Mouse (Mus musculus) testis, adult 2 months (tissue): Measurements from ENCODE around the gene Pex26. TPM values are rescaled to one million over a fixed set of nuclear protein-coding genes. Genes with fewer than 3 reads are reported as not detected.

Source experiments
- H3K27ac ChIP-seq: fragments of 200-500 bp; 2 replicates; pipeline ENCODE4 v1.5.1; 2012; ENCODE audit warnings: low read depth, low read length; ENCODE audit not compliant: control insufficient read depth, insufficient read depth
- H3K27me3 ChIP-seq: fragments of 200-500 bp; 2 replicates; pipeline ENCODE4 v1.6.1; 2012; ENCODE audit warnings: mild to moderate bottlenecking, low read length, moderate library complexity; ENCODE audit not compliant: control insufficient read depth, insufficient read depth
- H3K36me3 ChIP-seq: fragments of 200-500 bp; 2 replicates; pipeline ENCODE4 v1.6.1; 2012; ENCODE audit warnings: mild to moderate bottlenecking, low read length; ENCODE audit not compliant: control insufficient read depth, insufficient read depth
- H3K4me1 ChIP-seq: fragments of 200-500 bp; 2 replicates; pipeline ENCODE4 v1.6.1; 2012; ENCODE audit warnings: low read length; ENCODE audit not compliant: control insufficient read depth, insufficient read depth
- H3K4me3 ChIP-seq: fragments of 200-500 bp; 2 replicates; pipeline ENCODE4 v1.5.1; 2012; ENCODE audit warnings: low read depth, mild to moderate bottlenecking, low read length, moderate library complexity, mixed read lengths; ENCODE audit not compliant: control insufficient read depth
- CTCF ChIP-seq: fragments of 200-500 bp; IDR thresholded peaks from 2 replicates; pipeline ENCODE4 v1.5.1; 2012; ENCODE audit warnings: low read depth, mild to moderate bottlenecking, inconsistent platforms, low read length, moderate library complexity; ENCODE audit not compliant: control insufficient read depth, insufficient read depth, insufficient replicate concordance
- POLR2A ChIP-seq: fragments of 200-500 bp; IDR thresholded peaks from 2 replicates; pipeline ENCODE4 v1.6.1; 2012; ENCODE audit warnings: low read depth, mild to moderate bottlenecking, inconsistent platforms, low read length, moderate library complexity; ENCODE audit not compliant: control insufficient read depth
- polyA plus RNA-seq: library from polyadenylated mRNA; depleted of rRNA; stranded (reverse); fragments of >200 nt; gene quantifications from 2 replicates; pipeline ENCODE4 v1.2.3, GENCODE M21; 2012

The Pex26 gene
- polyA plus RNA-seq, 1 experiment: 8.7 TPM

DNA sequence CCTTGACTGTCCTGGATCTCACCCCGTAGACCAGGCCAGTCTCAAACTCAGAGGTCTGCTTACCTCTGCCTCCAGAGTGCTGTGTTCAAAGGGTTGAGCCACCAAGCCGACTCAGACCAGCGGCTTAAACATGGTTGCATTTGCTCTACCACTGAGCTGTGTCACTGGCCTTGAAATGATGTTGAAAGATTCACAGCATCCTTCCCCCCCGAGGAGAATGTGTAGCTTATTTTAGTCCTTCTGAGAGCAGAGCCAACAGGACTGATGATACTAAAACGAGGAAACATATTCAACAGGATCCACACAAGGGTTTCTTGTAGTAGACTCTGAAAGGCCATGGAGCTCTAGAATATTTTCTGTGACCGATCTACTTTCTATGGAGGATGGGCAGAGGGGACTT, 32.4 kb downstream of the Pex26 start:
- Histone ChIP-seq H3K4me1 (no peaks in the 10 kb centered on the region; the same call in 1 of the 2 replicates), H3K27ac (no peak overlapping the region), H3K4me3 (no peak overlapping the region), H3K27me3 (no peaks in the 10 kb centered on the region), H3K36me3 (no peaks in the 10 kb centered on the region)
- TF ChIP-seq CTCF (no peak), POLR2A (no peak)

- no peaks in the 10 kb centered on the region for H3K36me3 ChIP-seq
- no peaks in the 10 kb centered on the region; the same call in 1 of the 2 replicates for H3K4me1 ChIP-seq
- H3K27me3 ChIP-seq: no peaks in the 10 kb centered on the region
- TF ChIP-seq CTCF: no peak
- no peak for TF ChIP-seq POLR2A
- H3K27ac ChIP-seq: no peak overlapping the region
- H3K4me3 ChIP-seq: no peak overlapping the region
Observed at GRCm38 (mm10) chr6:121216589-121217255, 33.3 kb downstream of the Pex26 start.

DNA sequence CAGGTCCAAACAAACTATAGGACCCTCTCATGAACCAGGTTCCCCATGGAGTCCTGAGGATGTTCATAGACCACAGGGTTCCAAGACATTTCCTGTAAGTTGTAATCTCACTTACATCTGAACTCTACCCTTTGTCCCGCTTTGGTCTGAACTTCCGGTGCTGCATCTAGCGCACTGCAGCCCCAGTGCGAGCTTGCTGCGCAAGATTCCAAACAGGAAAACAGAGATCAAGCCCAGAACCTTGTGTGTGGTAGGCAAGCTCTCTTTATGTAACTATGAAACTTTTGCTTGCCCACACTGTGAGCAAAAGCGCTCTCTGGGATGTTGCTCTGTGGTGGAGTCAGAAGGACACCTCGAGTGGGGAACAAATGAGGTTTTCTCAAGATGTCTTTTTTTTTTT, 34.5 kb downstream of the Pex26 start:
- no peak for TF ChIP-seq POLR2A
- TF ChIP-seq CTCF: no peak

GRCm38 (mm10) chr6:121219406-121219805, 35.9 kb downstream of the Pex26 start:
- no peaks in the 10 kb centered on the region for H3K27me3 ChIP-seq
- no peak for TF ChIP-seq POLR2A
- TF ChIP-seq CTCF: no peak
- no peaks in the 10 kb centered on the region for H3K4me1 ChIP-seq
- H3K36me3 ChIP-seq: no peaks in the 10 kb centered on the region
- no peak overlapping the region for H3K27ac ChIP-seq
- H3K4me3 ChIP-seq: no peak overlapping the region

More for the DNA sequence above, 34.5 kb downstream of the Pex26 start:
- no peaks in the 10 kb centered on the region for H3K27me3 ChIP-seq
- no peak overlapping the region for H3K4me3 ChIP-seq
- H3K4me1 ChIP-seq: no peaks in the 10 kb centered on the region
- no peak overlapping the region for H3K27ac ChIP-seq
- no peaks in the 10 kb centered on the region for H3K36me3 ChIP-seq

DNA sequence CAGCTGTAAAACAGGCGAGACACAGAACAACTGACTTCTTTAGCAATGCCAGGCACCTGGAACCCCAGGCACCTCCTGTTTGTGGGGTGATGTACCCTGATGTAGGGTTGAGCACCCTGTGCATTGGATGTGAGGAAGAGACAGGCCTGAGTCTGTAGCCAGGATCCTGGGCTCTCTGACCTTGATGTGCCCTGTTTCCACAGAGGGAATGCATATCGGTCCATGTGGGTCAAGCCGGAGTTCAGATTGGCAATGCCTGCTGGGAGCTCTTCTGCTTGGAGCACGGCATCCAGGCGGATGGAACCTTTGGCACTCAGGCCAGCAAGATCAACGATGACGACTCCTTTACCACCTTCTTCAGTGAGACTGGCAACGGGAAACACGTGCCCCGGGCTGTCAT, 36.7 kb downstream of the Pex26 start:
- Histone ChIP-seq H3K36me3 (no peaks in the 10 kb centered on the region), H3K4me3 (no peak overlapping the region), H3K27me3 (no peaks in the 10 kb centered on the region), H3K27ac (no peak overlapping the region), H3K4me1 (no peaks in the 10 kb centered on the region)
- TF ChIP-seq POLR2A: no peak
- no peak for TF ChIP-seq CTCF

DNA sequence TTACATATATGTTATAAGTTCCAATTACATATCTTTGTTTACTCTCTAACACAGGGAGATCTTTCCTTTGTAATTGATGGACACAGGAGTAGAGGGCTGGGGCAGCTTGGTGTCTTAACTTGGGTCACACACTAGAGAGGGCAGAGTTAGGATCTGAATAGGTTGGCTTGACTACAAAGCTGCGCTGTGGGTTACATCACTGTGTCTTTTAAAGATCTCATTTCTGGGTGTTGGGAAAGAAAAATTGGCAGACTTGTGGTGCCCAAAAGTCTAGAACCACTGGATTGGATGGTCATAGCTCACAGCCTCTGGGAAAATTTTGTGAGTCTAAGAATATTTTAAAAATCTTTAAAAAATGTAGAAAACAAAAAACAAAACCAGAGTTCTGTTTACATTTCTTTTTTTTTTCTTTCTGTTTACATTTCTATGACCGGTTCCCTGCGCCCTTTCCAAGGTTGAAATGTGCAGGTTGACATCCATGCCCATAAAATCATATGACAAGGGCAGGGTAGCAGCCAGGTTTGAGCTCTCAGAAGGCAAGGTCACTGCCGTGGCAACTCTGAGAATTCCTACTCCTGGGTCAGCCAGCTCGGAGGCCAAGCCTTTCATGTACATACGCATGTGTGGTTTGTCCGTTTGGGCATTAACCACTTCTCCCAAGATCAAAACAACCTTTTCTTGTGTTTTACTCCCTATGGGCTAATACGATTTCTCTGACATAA, 38.6 kb downstream of the Pex26 start:
- Histone ChIP-seq H3K27ac (no peak overlapping the region), H3K27me3 (no peaks in the 10 kb centered on the region), H3K4me1 (no peaks in the 10 kb centered on the region), H3K36me3 (no peaks in the 10 kb centered on the region), H3K4me3 (no peak overlapping the region)
- TF ChIP-seq CTCF: no peak
- TF ChIP-seq POLR2A: no peak

DNA sequence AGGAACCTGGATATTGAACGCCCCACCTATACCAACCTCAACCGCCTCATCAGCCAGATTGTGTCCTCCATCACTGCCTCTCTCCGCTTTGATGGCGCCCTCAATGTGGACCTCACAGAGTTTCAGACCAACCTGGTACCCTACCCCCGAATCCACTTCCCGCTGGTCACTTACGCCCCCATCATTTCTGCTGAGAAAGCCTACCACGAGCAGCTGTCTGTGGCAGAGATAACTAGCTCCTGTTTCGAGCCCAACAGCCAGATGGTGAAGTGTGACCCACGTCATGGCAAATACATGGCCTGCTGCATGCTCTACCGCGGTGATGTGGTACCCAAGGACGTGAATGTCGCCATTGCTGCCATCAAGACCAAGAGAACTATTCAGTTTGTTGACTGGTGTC, 39.5 kb downstream of the Pex26 start:
- no peak for TF ChIP-seq POLR2A
- no peak for TF ChIP-seq CTCF
- no peaks in the 10 kb centered on the region for H3K27me3 ChIP-seq
- no peak overlapping the region for H3K4me3 ChIP-seq
- no peak overlapping the region for H3K27ac ChIP-seq
- no peaks in the 10 kb centered on the region for H3K36me3 ChIP-seq
- no peaks in the 10 kb centered on the region for H3K4me1 ChIP-seq

- Histone ChIP-seq H3K4me3 (no peak overlapping the region), H3K36me3 (no peaks in the 10 kb centered on the region), H3K27me3 (no peaks in the 10 kb centered on the region), H3K27ac (no peak overlapping the region), H3K4me1 (no peaks in the 10 kb centered on the region)
- TF ChIP-seq POLR2A (no peak), CTCF (no peak)
Observed at GRCm38 (mm10) chr6:121224067-121224466, 40.6 kb downstream of the Pex26 start.
